Mouse (Mus musculus) neural tube, embryonic 14.5 days (tissue): Measurements from ENCODE around the gene Ccdc167. TPM values are rescaled to one million over a fixed set of nuclear protein-coding genes. Genes with fewer than 3 reads are reported as not detected.

ENCODE experiments used
- ATAC-seq: fragments of 200-750 bp; cut with Nextera tagmentation; 2 replicates; pipeline ENCODE4 v1.8.0; 2017; ENCODE audit warnings: low read depth, mild to moderate bottlenecking, moderate TSS enrichment, moderate library complexity
- H3K27ac ChIP-seq: fragments of 300-500 bp; sonication (generic); 2 replicates; pipeline ENCODE4 v1.5.1; 2014; ENCODE audit warnings: low read depth, mild to moderate bottlenecking, control low read depth, low read length, moderate library complexity, mixed read lengths
- H3K27me3 ChIP-seq: fragments of 300-500 bp; sonication (generic); 2 replicates; pipeline ENCODE4 v1.6.1; 2014; ENCODE audit warnings: low read length; ENCODE audit not compliant: control insufficient read depth, insufficient read depth
- H3K36me3 ChIP-seq: fragments of 300-500 bp; sonication (generic); 2 replicates; pipeline ENCODE4 v1.6.1; 2014; ENCODE audit warnings: low read length, mixed read lengths; ENCODE audit not compliant: control insufficient read depth, insufficient read depth
- H3K4me1 ChIP-seq: fragments of 300-500 bp; sonication (generic); 2 replicates; pipeline ENCODE4 v1.6.1; 2014; ENCODE audit warnings: low read length; ENCODE audit not compliant: control insufficient read depth, insufficient read depth
- H3K4me2 ChIP-seq: fragments of 300-500 bp; sonication (generic); 2 replicates; pipeline ENCODE4 v1.6.1; 2014; ENCODE audit warnings: mild to moderate bottlenecking, low read depth, low read length, control low read depth
- H3K4me3 ChIP-seq: fragments of 300-500 bp; sonication (generic); 2 replicates; pipeline ENCODE4 v1.5.1; 2014; ENCODE audit warnings: low read depth, low read length, control low read depth, mixed read lengths
- H3K9ac ChIP-seq: fragments of 300-500 bp; sonication (generic); replicated peaks from 2 replicates; pipeline ENCODE4 v1.6.1; 2014; ENCODE audit warnings: low read depth, mild to moderate bottlenecking, control low read depth, low read length, mixed read lengths
- H3K9me3 ChIP-seq: fragments of 300-500 bp; sonication (generic); 2 replicates; pipeline ENCODE4 v1.6.1; 2016; ENCODE audit warnings: low read length; ENCODE audit not compliant: control insufficient read depth
- WGBS: fragments of 180-500 bp; shearing (Covaris S2); extraction: QIAGEN DNeasy Blood & Tissue Kit; methylation state at CpG from one replicate; pipeline ENCODE4 v1.1.7; 2014; 5-methylcytosine and 5-hydroxymethylcytosine counted together
- polyA plus RNA-seq: library from polyadenylated mRNA; unstranded; fragments of >200 nt; fragmentation: Nextera tagmentation; extraction: Ambion mirVana; gene quantifications from 2 replicates; pipeline ENCODE4 v1.2.1, GENCODE M21; 2014

The Ccdc167 gene
- polyA plus RNA-seq, 1 experiment from 2014 or later = 12.9 TPM

- Histone ChIP-seq H3K4me2 (no peak overlapping the region), H3K9ac (no peak overlapping the region), H3K4me1 (peaks cover 51% of the 10 kb centered on the region), H3K36me3 (no peaks in the 10 kb centered on the region), H3K9me3 (no peaks in the 10 kb centered on the region), H3K4me3 (no peak overlapping the region), H3K27ac (peak overlapping the region; percentile 67), H3K27me3 (no peaks in the 10 kb centered on the region)
- WGBS = 54% methylated on average over 19 of the region's 19 CpGs
- no peak for ATAC-seq
These were observed 5.6 kb downstream of the Ccdc167 start for GRCm38 (mm10) chr17:29711076-29711744.

DNA sequence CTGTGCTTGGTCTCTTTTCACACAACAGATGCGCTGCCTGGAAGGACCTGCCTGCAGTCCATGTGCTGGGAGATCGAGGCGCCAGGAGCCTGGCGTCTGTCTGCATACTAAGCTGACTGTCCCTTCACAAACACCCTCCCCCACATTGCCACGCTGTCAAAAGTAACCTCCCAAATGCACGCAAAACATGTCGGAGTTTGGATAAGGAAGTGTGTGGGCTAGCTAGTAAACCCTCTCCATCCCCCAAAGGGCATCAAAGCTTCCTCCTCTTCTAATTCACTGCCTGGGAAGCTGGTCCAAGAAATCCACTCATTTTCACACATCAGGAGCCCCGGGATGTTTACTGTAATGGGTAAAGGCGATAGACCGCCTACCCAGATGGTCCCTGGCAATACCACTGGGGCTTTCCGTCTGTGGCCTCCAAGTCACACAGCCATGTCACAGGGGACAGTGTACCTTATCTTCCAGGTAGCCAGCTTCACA is 6.2 kb downstream of the Ccdc167 start:
- H3K4me2 ChIP-seq = no peak overlapping the region
- peaks cover 48% of the 10 kb centered on the region for H3K4me1 ChIP-seq
- no peak overlapping the region for H3K9ac ChIP-seq
- no peaks in the 10 kb centered on the region for H3K27me3 ChIP-seq
- H3K36me3 ChIP-seq = no peaks in the 10 kb centered on the region
- WGBS = 60% methylated on average over 11 of the region's 11 CpGs
- no peak overlapping the region for H3K4me3 ChIP-seq
- no peak overlapping the region; the same call in 1 of the 2 replicates for H3K27ac ChIP-seq
- H3K9me3 ChIP-seq = no peaks in the 10 kb centered on the region
- no peak for ATAC-seq

- Histone ChIP-seq H3K36me3 (no peaks in the 10 kb centered on the region), H3K4me2 (no peak overlapping the region), H3K9ac (no peak overlapping the region), H3K4me3 (no peak overlapping the region), H3K27ac (no peak overlapping the region), H3K4me1 (peaks cover 48% of the 10 kb centered on the region), H3K27me3 (no peaks in the 10 kb centered on the region), H3K9me3 (no peaks in the 10 kb centered on the region)
- no peak for ATAC-seq
- 89% methylated on average over 5 of the region's 5 CpGs for WGBS
These were observed 8.1 kb downstream of the Ccdc167 start for GRCm38 (mm10) chr17:29708783-29709182.

DNA sequence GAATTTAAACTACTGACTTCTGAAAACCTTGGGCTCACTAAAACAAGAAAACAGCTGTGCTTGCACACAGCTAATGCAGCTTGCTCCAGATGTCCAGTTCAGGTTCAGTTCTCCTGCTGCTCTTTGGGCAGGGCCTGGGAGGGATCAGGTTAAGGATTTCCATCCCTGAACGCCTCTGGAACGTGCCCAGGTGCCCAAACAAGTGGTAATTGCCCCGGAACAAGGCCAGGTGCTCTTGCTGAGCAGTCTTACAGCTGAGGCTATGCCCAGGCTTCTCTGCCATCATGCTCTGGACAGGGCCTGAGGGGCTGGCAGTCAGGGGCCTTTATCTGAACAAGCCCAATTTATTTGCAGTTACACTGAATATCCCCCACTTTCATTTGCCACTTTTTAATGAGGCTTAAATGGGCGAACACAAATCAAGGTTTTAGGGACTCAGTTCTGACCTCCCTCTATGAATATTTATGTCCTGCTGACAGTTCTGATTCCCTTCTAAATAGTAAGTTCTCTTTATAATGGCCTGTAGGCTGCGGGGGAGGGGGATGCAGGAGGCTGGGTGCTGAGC is 9.8 kb downstream of the Ccdc167 start:
- no peak for ATAC-seq
- Histone ChIP-seq H3K4me3 (no peak overlapping the region), H3K27ac (no peak overlapping the region), H3K27me3 (no peaks in the 10 kb centered on the region), H3K36me3 (peaks cover 5% of the 10 kb centered on the region; the same call in 1 of the 2 replicates), H3K4me1 (peaks cover 40% of the 10 kb centered on the region), H3K9ac (no peak overlapping the region), H3K9me3 (no peaks in the 10 kb centered on the region), H3K4me2 (no peak overlapping the region)
- WGBS = 20% methylated on average over 5 of the region's 5 CpGs

GRCm38 (mm10) chr17:29705881-29706280 is 11.0 kb downstream of the Ccdc167 start:
- H3K4me3 ChIP-seq = no peak overlapping the region
- H3K27ac ChIP-seq = no peak overlapping the region
- 85% methylated on average over 5 of the region's 5 CpGs for WGBS
- ATAC-seq = no peak
- H3K4me1 ChIP-seq = peaks cover 29% of the 10 kb centered on the region
- H3K27me3 ChIP-seq = no peaks in the 10 kb centered on the region
- peaks cover 13% of the 10 kb centered on the region; the same call in 1 of the 2 replicates for H3K36me3 ChIP-seq
- H3K4me2 ChIP-seq = no peak overlapping the region
- no peak overlapping the region for H3K9ac ChIP-seq
- no peaks in the 10 kb centered on the region for H3K9me3 ChIP-seq

- Histone ChIP-seq H3K27ac (no peak overlapping the region), H3K4me1 (peaks cover 20% of the 10 kb centered on the region), H3K9me3 (no peaks in the 10 kb centered on the region), H3K4me3 (no peak overlapping the region), H3K9ac (no peak overlapping the region), H3K4me2 (no peak overlapping the region), H3K27me3 (no peaks in the 10 kb centered on the region), H3K36me3 (peaks cover 22% of the 10 kb centered on the region)
- ATAC-seq = peak; percentile 65
- 13% methylated on average over 3 of the region's 3 CpGs for WGBS
These were observed 12.1 kb downstream of the Ccdc167 start for GRCm38 (mm10) chr17:29704781-29705180.

DNA sequence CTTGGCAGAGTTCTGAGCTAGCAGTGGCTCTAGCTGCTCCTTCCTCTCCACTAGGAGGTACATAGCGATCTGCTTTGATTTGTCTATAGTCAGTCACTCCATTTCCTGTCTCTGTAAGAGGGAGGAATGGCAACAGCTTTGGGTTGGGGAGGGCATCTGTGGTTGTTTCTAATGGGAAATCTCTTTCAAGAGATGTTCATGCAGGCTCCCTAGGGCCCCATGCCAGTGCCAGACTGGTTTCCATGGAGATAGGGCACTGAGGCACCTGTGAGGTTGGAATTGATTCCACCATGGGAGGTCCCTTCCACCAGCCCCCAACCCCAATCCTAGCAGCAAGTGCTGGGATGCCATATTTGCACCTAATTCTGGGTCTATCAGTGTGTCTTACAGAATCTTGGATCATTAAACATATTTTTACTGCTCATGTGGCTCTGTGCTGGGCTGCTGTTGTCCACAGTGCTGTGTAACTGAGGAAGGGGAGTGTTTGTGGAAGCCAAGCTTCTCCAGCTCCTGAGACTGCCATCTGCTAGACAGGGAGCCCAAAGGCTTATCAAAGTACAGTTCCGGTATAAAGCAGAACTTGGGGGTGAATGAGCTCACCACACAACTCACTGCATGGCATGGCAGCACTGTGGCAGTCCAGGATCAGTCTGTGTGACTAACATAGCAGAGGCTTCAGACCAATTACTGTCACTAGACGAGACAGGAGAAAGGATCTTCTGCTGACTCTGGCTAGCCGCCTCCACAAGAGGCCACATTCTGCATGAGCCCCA is 13.7 kb downstream of the Ccdc167 start:
- H3K9me3 ChIP-seq = no peaks in the 10 kb centered on the region
- no peak overlapping the region for H3K4me2 ChIP-seq
- no peak overlapping the region for H3K27ac ChIP-seq
- no peak overlapping the region for H3K9ac ChIP-seq
- peaks cover 10% of the 10 kb centered on the region; the same call in 1 of the 2 replicates for H3K4me1 ChIP-seq
- H3K36me3 ChIP-seq = peaks cover 34% of the 10 kb centered on the region
- H3K4me3 ChIP-seq = no peak overlapping the region
- no peaks in the 10 kb centered on the region for H3K27me3 ChIP-seq
- WGBS = 75% methylated on average over 4 of the region's 4 CpGs
- no peak for ATAC-seq

DNA sequence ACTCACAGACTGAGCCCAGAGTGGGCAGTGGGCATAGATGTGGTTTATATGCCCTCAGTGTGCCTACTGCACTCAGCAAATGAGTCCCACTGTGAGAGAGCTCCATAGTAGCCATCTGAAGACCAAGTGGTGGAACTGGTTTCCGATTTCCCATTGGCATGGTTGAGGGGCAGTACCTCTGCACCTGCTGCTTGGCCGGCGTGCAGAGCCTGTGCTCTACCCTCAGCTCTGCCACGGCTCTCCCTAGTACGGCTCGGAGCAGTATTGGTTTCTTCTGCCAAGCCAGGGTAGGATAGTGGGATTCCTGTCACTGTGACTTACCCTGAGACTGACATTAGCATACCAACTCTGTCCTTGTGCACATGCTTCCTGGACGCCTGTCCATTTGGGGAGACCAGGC is 16.3 kb downstream of the Ccdc167 start:
- H3K4me2 ChIP-seq = no peak overlapping the region
- no peak overlapping the region for H3K27ac ChIP-seq
- no peak for ATAC-seq
- no peak overlapping the region for H3K9ac ChIP-seq
- 0 out of 2 replicates have a peak, but pooled peaks cover 3% of the 10 kb centered on the region for H3K4me1 ChIP-seq
- no peak overlapping the region for H3K4me3 ChIP-seq
- 97% methylated on average over 7 of the region's 7 CpGs for WGBS
- H3K27me3 ChIP-seq = no peaks in the 10 kb centered on the region
- no peaks in the 10 kb centered on the region for H3K9me3 ChIP-seq
- H3K36me3 ChIP-seq = peaks cover 49% of the 10 kb centered on the region

DNA sequence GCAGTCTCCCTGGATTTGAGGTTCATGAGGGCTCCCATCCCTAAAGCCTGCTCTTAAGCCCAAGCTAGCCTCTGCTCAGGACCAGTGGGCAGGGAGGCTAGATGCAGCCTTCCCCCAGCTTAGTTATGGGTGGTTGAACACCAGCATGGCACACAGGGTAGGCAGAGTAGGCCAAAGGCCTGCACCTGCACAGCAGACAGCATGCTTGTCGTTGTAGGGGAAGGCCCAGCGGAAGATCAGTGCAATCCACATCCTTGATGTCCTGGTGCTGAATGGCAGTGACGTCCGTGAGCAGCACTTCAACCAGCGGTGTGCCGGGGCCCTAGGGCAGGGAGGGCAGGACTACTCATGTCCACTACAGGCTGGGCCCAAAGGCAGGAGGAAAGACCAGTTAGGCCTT is 18.4 kb downstream of the Ccdc167 start:
- no peak overlapping the region for H3K27ac ChIP-seq
- peaks cover 61% of the 10 kb centered on the region for H3K36me3 ChIP-seq
- no peaks in the 10 kb centered on the region for H3K27me3 ChIP-seq
- H3K9me3 ChIP-seq = no peaks in the 10 kb centered on the region
- no peak overlapping the region for H3K4me3 ChIP-seq
- H3K4me2 ChIP-seq = no peak overlapping the region
- no peak overlapping the region for H3K9ac ChIP-seq
- WGBS = 92% methylated on average over 6 of the region's 6 CpGs
- H3K4me1 ChIP-seq = no peaks in the 10 kb centered on the region
- ATAC-seq = no peak
